Mouse (Mus musculus): ENCODE data around the gene Snx11. TPM values are rescaled to one million over a fixed set of nuclear protein-coding genes. Genes with fewer than 3 reads are reported as not detected.

The Snx11 gene
- polyA plus RNA-seq, 1 experiment from 2014 or later: 81.7 TPM

- Histone ChIP-seq H3K4me2 (peak overlapping the region; percentile 78), H3K27me3 (replicated peaks) (no peaks in the 10 kb centered on the region), H3K4me1 (peaks cover 56% of the 10 kb centered on the region), H3K9ac (replicated peaks) (0 out of 2 replicates have a peak overlapping the region, but pooled peaks have one; percentile 3), H3K36me3 (peaks cover 38% of the 10 kb centered on the region), H3K27ac (replicated peaks) (peak overlapping the region; percentile 90), H3K4me3 (replicated peaks) (peak overlapping the region; percentile 71), H3K9me3 (replicated peaks) (no peaks in the 10 kb centered on the region)
- no peak for ATAC-seq (ENCODE audit: low FRiP score)
- WGBS: 63% methylated on average over 3 of the region's 3 CpGs
These were observed 2.8 kb downstream of the Snx11 start for GRCm38 (mm10) chr11:96774536-96774935.

GRCm38 (mm10) chr11:96772413-96772812, 4.9 kb downstream of the Snx11 start:
- H3K27ac ChIP-seq (replicated peaks): no peak overlapping the region
- WGBS: 91% methylated on average over 9 of the region's 9 CpGs
- no peak overlapping the region for H3K4me2 ChIP-seq
- no peak overlapping the region for H3K4me3 ChIP-seq (replicated peaks)
- peaks cover 51% of the 10 kb centered on the region for H3K36me3 ChIP-seq
- H3K9ac ChIP-seq (replicated peaks): 0 out of 2 replicates have a peak overlapping the region, but pooled peaks have one; percentile 7
- no peaks in the 10 kb centered on the region for H3K9me3 ChIP-seq (replicated peaks)
- no peaks in the 10 kb centered on the region for H3K27me3 ChIP-seq (replicated peaks)
- peaks cover 69% of the 10 kb centered on the region for H3K4me1 ChIP-seq
- ATAC-seq (ENCODE audit: low FRiP score): no peak

GRCm38 (mm10) chr11:96771274-96771975, 5.9 kb downstream of the Snx11 start:
- peak overlapping the region; percentile 18; the same call in 1 of the 2 replicates for H3K27ac ChIP-seq (replicated peaks)
- H3K4me1 ChIP-seq: peaks cover 72% of the 10 kb centered on the region
- no peak overlapping the region for H3K4me2 ChIP-seq
- 94% methylated on average over 9 of the region's 9 CpGs for WGBS
- H3K9me3 ChIP-seq (replicated peaks): no peaks in the 10 kb centered on the region
- no peaks in the 10 kb centered on the region for H3K27me3 ChIP-seq (replicated peaks)
- no peak overlapping the region for H3K4me3 ChIP-seq (replicated peaks)
- no peak for ATAC-seq (ENCODE audit: low FRiP score)
- H3K9ac ChIP-seq (replicated peaks): no peak overlapping the region
- peaks cover 51% of the 10 kb centered on the region for H3K36me3 ChIP-seq

GRCm38 (mm10) chr11:96768240-96768639, 9.1 kb downstream of the Snx11 start:
- Histone ChIP-seq H3K9me3 (replicated peaks) (no peaks in the 10 kb centered on the region), H3K4me3 (replicated peaks) (no peak overlapping the region), H3K36me3 (peaks cover 49% of the 10 kb centered on the region), H3K4me2 (peak overlapping the region; percentile 33), H3K9ac (replicated peaks) (peak overlapping the region; percentile 14; the same call in 1 of the 2 replicates), H3K4me1 (peaks cover 73% of the 10 kb centered on the region), H3K27me3 (replicated peaks) (no peaks in the 10 kb centered on the region), H3K27ac (replicated peaks) (peak overlapping the region; percentile 85)
- WGBS: 62% methylated on average over 9 of the region's 9 CpGs
- no peak for ATAC-seq (ENCODE audit: low FRiP score)

GRCm38 (mm10) chr11:96767096-96767495, 10.3 kb downstream of the Snx11 start:
- Histone ChIP-seq H3K27ac (replicated peaks) (peak overlapping the region; percentile 85), H3K27me3 (replicated peaks) (no peaks in the 10 kb centered on the region), H3K4me2 (peak overlapping the region; percentile 33), H3K36me3 (peaks cover 38% of the 10 kb centered on the region), H3K4me3 (replicated peaks) (no peak overlapping the region), H3K9me3 (replicated peaks) (no peaks in the 10 kb centered on the region), H3K9ac (replicated peaks) (no peak overlapping the region), H3K4me1 (peaks cover 75% of the 10 kb centered on the region)
- peak; percentile 59 for ATAC-seq (ENCODE audit: low FRiP score)
- 22% methylated on average over 7 of the region's 7 CpGs for WGBS

GRCm38 (mm10) chr11:96766555-96766954, 10.8 kb downstream of the Snx11 start:
- H3K4me2 ChIP-seq: no peak overlapping the region
- H3K4me3 ChIP-seq (replicated peaks): no peak overlapping the region
- peak overlapping the region; percentile 85 for H3K27ac ChIP-seq (replicated peaks)
- no peak for ATAC-seq (ENCODE audit: low FRiP score)
- WGBS: 68% methylated on average over 12 of the region's 12 CpGs
- peaks cover 32% of the 10 kb centered on the region for H3K36me3 ChIP-seq
- H3K9me3 ChIP-seq (replicated peaks): no peaks in the 10 kb centered on the region
- H3K27me3 ChIP-seq (replicated peaks): no peaks in the 10 kb centered on the region
- peaks cover 72% of the 10 kb centered on the region for H3K4me1 ChIP-seq
- H3K9ac ChIP-seq (replicated peaks): no peak overlapping the region

- H3K9ac ChIP-seq (replicated peaks): no peak overlapping the region
- 74% methylated on average over 7 of the region's 7 CpGs for WGBS
- ATAC-seq (ENCODE audit: low FRiP score): no peak
- H3K27me3 ChIP-seq (replicated peaks): no peaks in the 10 kb centered on the region
- no peak overlapping the region for H3K4me2 ChIP-seq
- peaks cover 74% of the 10 kb centered on the region for H3K4me1 ChIP-seq
- H3K4me3 ChIP-seq (replicated peaks): no peak overlapping the region
- H3K9me3 ChIP-seq (replicated peaks): no peaks in the 10 kb centered on the region
- peak overlapping the region; percentile 85 for H3K27ac ChIP-seq (replicated peaks)
- H3K36me3 ChIP-seq: peaks cover 23% of the 10 kb centered on the region
These were observed 11.7 kb downstream of the Snx11 start for GRCm38 (mm10) chr11:96765645-96766044.

GRCm38 (mm10) chr11:96764511-96765350, 12.6 kb downstream of the Snx11 start:
- Histone ChIP-seq H3K27me3 (replicated peaks) (no peaks in the 10 kb centered on the region), H3K36me3 (peaks cover 14% of the 10 kb centered on the region), H3K4me2 (peak overlapping the region; percentile 33), H3K9me3 (replicated peaks) (no peaks in the 10 kb centered on the region), H3K9ac (replicated peaks) (peak overlapping the region; percentile 14; the same call in 1 of the 2 replicates), H3K4me3 (replicated peaks) (no peak overlapping the region), H3K27ac (replicated peaks) (peak overlapping the region; percentile 85), H3K4me1 (peaks cover 74% of the 10 kb centered on the region)
- ATAC-seq (ENCODE audit: low FRiP score): peak; percentile 62
- WGBS: 22% methylated on average over 13 of the region's 13 CpGs

GRCm38 (mm10) chr11:96762742-96763470, 14.5 kb downstream of the Snx11 start:
- peak overlapping the region; percentile 79 for H3K27ac ChIP-seq (replicated peaks)
- no peaks in the 10 kb centered on the region for H3K36me3 ChIP-seq
- 45% methylated on average over 15 of the region's 15 CpGs for WGBS
- H3K9me3 ChIP-seq (replicated peaks): no peaks in the 10 kb centered on the region
- no peak for ATAC-seq (ENCODE audit: low FRiP score)
- H3K27me3 ChIP-seq (replicated peaks): no peaks in the 10 kb centered on the region
- no peak overlapping the region for H3K9ac ChIP-seq (replicated peaks)
- 0 out of 2 replicates have a peak overlapping the region, but pooled peaks have one; percentile 1 for H3K4me2 ChIP-seq
- H3K4me3 ChIP-seq (replicated peaks): no peak overlapping the region
- peaks cover 59% of the 10 kb centered on the region for H3K4me1 ChIP-seq

GRCm38 (mm10) chr11:96761984-96762383, 15.4 kb downstream of the Snx11 start:
- Histone ChIP-seq H3K36me3 (no peaks in the 10 kb centered on the region), H3K4me3 (replicated peaks) (no peak overlapping the region), H3K9me3 (replicated peaks) (no peaks in the 10 kb centered on the region), H3K9ac (replicated peaks) (no peak overlapping the region), H3K4me1 (peaks cover 51% of the 10 kb centered on the region), H3K4me2 (no peak overlapping the region), H3K27me3 (replicated peaks) (no peaks in the 10 kb centered on the region), H3K27ac (replicated peaks) (peak overlapping the region; percentile 79)
- 44% methylated on average over 7 of the region's 7 CpGs for WGBS
- no peak for ATAC-seq (ENCODE audit: low FRiP score)

- ATAC-seq (ENCODE audit: low FRiP score): no peak
- no peak overlapping the region for H3K4me2 ChIP-seq
- no peaks in the 10 kb centered on the region for H3K9me3 ChIP-seq (replicated peaks)
- no peak overlapping the region for H3K9ac ChIP-seq (replicated peaks)
- peaks cover 34% of the 10 kb centered on the region for H3K4me1 ChIP-seq
- no peaks in the 10 kb centered on the region for H3K27me3 ChIP-seq (replicated peaks)
- no peak overlapping the region for H3K4me3 ChIP-seq (replicated peaks)
- H3K27ac ChIP-seq (replicated peaks): 0 out of 2 replicates have a peak overlapping the region, but pooled peaks have one; percentile 23
- 46% methylated on average over 3 of the region's 3 CpGs for WGBS
- no peaks in the 10 kb centered on the region for H3K36me3 ChIP-seq
These were observed 17.3 kb downstream of the Snx11 start for GRCm38 (mm10) chr11:96760042-96760441.

All from neural tube, embryonic 15.5 days (tissue).